Mouse (Mus musculus): ENCODE results near the gene Nek8. TPM values are rescaled to one million over a fixed set of nuclear protein-coding genes. Genes with fewer than 3 reads are reported as not detected.
"Not testable (repeated sequence)": the region's sequence is repeated elsewhere in the genome, so short reads cannot be mapped to it uniquely, and the experiment has no call there.

Gene Nek8
- polyA plus RNA-seq, 1 experiment from 2014 or later, result 13.5 TPM

GRCm38 (mm10) chr11:78146707-78147543 lies 29.6 kb downstream of the Nek8 start:
- H3K9me3 ChIP-seq, result no peaks in the 10 kb centered on the region
- no peaks in the 10 kb centered on the region for H3K27me3 ChIP-seq (replicated peaks; ENCODE audit: low read depth, poor library complexity, severe bottlenecking)
- WGBS, result 93% methylated on average over 6 of the region's 6 CpGs
- H3K36me3 ChIP-seq (replicated peaks), result peaks cover 88% of the 10 kb centered on the region
- no peak overlapping the region for H3K4me3 ChIP-seq
- no peak for DNase-seq (ENCODE audit: low spot score)
- H3K27ac ChIP-seq (replicated peaks), result no peak overlapping the region
- no peaks in the 10 kb centered on the region for H3K4me1 ChIP-seq

- Histone ChIP-seq H3K36me3 (replicated peaks) (peaks cover 82% of the 10 kb centered on the region), H3K27me3 (replicated peaks; ENCODE audit: low read depth, poor library complexity, severe bottlenecking) (no peaks in the 10 kb centered on the region), H3K4me3 (no peak overlapping the region), H3K9me3 (no peaks in the 10 kb centered on the region), H3K4me1 (no peaks in the 10 kb centered on the region), H3K27ac (replicated peaks) (no peak overlapping the region)
- WGBS, result 88% methylated on average over 5 of the region's 5 CpGs
- no peak for DNase-seq (ENCODE audit: low spot score)
These were observed 30.3 kb downstream of the Nek8 start for GRCm38 (mm10) chr11:78146168-78146567.

- H3K27me3 ChIP-seq (replicated peaks; ENCODE audit: low read depth, poor library complexity, severe bottlenecking), result no peaks in the 10 kb centered on the region
- no peaks in the 10 kb centered on the region for H3K4me1 ChIP-seq
- 87% methylated on average over 2 of the region's 2 CpGs for WGBS
- no peak for DNase-seq (ENCODE audit: low spot score)
- H3K36me3 ChIP-seq (replicated peaks), result peaks cover 57% of the 10 kb centered on the region
- H3K4me3 ChIP-seq, result no peak overlapping the region
- H3K27ac ChIP-seq (replicated peaks), result no peak overlapping the region
- no peaks in the 10 kb centered on the region for H3K9me3 ChIP-seq
These were observed 33.0 kb downstream of the Nek8 start for GRCm38 (mm10) chr11:78143520-78143919.

- no peak overlapping the region for H3K4me3 ChIP-seq
- peaks cover 29% of the 10 kb centered on the region for H3K36me3 ChIP-seq (replicated peaks)
- peaks cover 8% of the 10 kb centered on the region; the same call in 1 of the 2 replicates for H3K4me1 ChIP-seq
- no peaks in the 10 kb centered on the region for H3K27me3 ChIP-seq (replicated peaks; ENCODE audit: low read depth, poor library complexity, severe bottlenecking)
- 82% methylated on average over 5 of the region's 5 CpGs for WGBS
- DNase-seq (ENCODE audit: low spot score), result no peak
- H3K27ac ChIP-seq (replicated peaks), result no peak overlapping the region
- no peaks in the 10 kb centered on the region for H3K9me3 ChIP-seq
These were observed 35.8 kb downstream of the Nek8 start for GRCm38 (mm10) chr11:78140665-78141064.

GRCm38 (mm10) chr11:78138023-78138422 lies 38.5 kb downstream of the Nek8 start:
- Histone ChIP-seq H3K27ac (replicated peaks) (no peak overlapping the region), H3K4me1 (peaks cover 8% of the 10 kb centered on the region; the same call in 1 of the 2 replicates), H3K9me3 (no peaks in the 10 kb centered on the region), H3K27me3 (replicated peaks; ENCODE audit: low read depth, poor library complexity, severe bottlenecking) (no peaks in the 10 kb centered on the region), H3K4me3 (no peak overlapping the region), H3K36me3 (replicated peaks) (peaks cover 2% of the 10 kb centered on the region)
- 80% methylated on average over 3 of the region's 3 CpGs for WGBS
- no peak for DNase-seq (ENCODE audit: low spot score)

GRCm38 (mm10) chr11:78137584-78137983 lies 38.9 kb downstream of the Nek8 start:
- DNase-seq (ENCODE audit: low spot score), result no peak
- Histone ChIP-seq H3K9me3 (no peaks in the 10 kb centered on the region), H3K36me3 (replicated peaks) (peaks cover 4% of the 10 kb centered on the region; the same call in 1 of the 2 replicates), H3K4me3 (no peak overlapping the region), H3K27ac (replicated peaks) (no peak overlapping the region), H3K27me3 (replicated peaks; ENCODE audit: low read depth, poor library complexity, severe bottlenecking) (no peaks in the 10 kb centered on the region), H3K4me1 (peaks cover 8% of the 10 kb centered on the region; the same call in 1 of the 2 replicates)
- 76% methylated on average over 4 of the region's 4 CpGs for WGBS

- peaks cover 13% of the 10 kb centered on the region; the same call in 1 of the 2 replicates for H3K36me3 ChIP-seq (replicated peaks)
- peaks cover 8% of the 10 kb centered on the region; the same call in 1 of the 2 replicates for H3K4me1 ChIP-seq
- H3K27ac ChIP-seq (replicated peaks), result no peak overlapping the region
- H3K27me3 ChIP-seq (replicated peaks; ENCODE audit: low read depth, poor library complexity, severe bottlenecking), result no peaks in the 10 kb centered on the region
- H3K4me3 ChIP-seq, result no peak overlapping the region
- no peak for DNase-seq (ENCODE audit: low spot score)
- no peaks in the 10 kb centered on the region for H3K9me3 ChIP-seq
- WGBS, result 87% methylated on average over 1 of the region's 1 CpGs
These were observed 40.3 kb downstream of the Nek8 start for GRCm38 (mm10) chr11:78136132-78136531.

GRCm38 (mm10) chr11:78135314-78135713 lies 41.2 kb downstream of the Nek8 start:
- WGBS, result 94% methylated on average over 7 of the region's 7 CpGs
- H3K9me3 ChIP-seq; H3K4me3 ChIP-seq; DNase-seq (ENCODE audit: low spot score); H3K4me1 ChIP-seq; H3K27me3 ChIP-seq (replicated peaks; ENCODE audit: low read depth, poor library complexity, severe bottlenecking); H3K27ac ChIP-seq (replicated peaks): not testable (repeated sequence)
- peaks cover 13% of the 10 kb centered on the region for H3K36me3 ChIP-seq (replicated peaks)

- H3K27ac ChIP-seq (replicated peaks), result no peak overlapping the region
- no peaks in the 10 kb centered on the region for H3K9me3 ChIP-seq
- H3K4me3 ChIP-seq, result no peak overlapping the region
- H3K27me3 ChIP-seq (replicated peaks; ENCODE audit: low read depth, poor library complexity, severe bottlenecking), result no peaks in the 10 kb centered on the region
- WGBS, result 86% methylated on average over 3 of the region's 3 CpGs
- H3K4me1 ChIP-seq, result peaks cover 8% of the 10 kb centered on the region; the same call in 1 of the 2 replicates
- peaks cover 16% of the 10 kb centered on the region for H3K36me3 ChIP-seq (replicated peaks)
- no peak for DNase-seq (ENCODE audit: low spot score)
These were observed 42.1 kb downstream of the Nek8 start for GRCm38 (mm10) chr11:78134344-78134743.

GRCm38 (mm10) chr11:78133915-78134314 lies 42.6 kb downstream of the Nek8 start:
- no peaks in the 10 kb centered on the region for H3K27me3 ChIP-seq (replicated peaks; ENCODE audit: low read depth, poor library complexity, severe bottlenecking)
- H3K27ac ChIP-seq (replicated peaks), result no peak overlapping the region
- H3K4me3 ChIP-seq, result no peak overlapping the region
- no peak for DNase-seq (ENCODE audit: low spot score)
- H3K4me1 ChIP-seq, result peaks cover 8% of the 10 kb centered on the region; the same call in 1 of the 2 replicates
- 94% methylated on average over 6 of the region's 6 CpGs for WGBS
- peaks cover 16% of the 10 kb centered on the region for H3K36me3 ChIP-seq (replicated peaks)
- H3K9me3 ChIP-seq, result no peaks in the 10 kb centered on the region

GRCm38 (mm10) chr11:78129458-78129857 lies 47.0 kb downstream of the Nek8 start:
- H3K4me1 ChIP-seq, result 0 out of 2 replicates have a peak, but pooled peaks cover 5% of the 10 kb centered on the region
- no peak for DNase-seq (ENCODE audit: low spot score)
- H3K9me3 ChIP-seq, result no peaks in the 10 kb centered on the region
- no peak overlapping the region for H3K4me3 ChIP-seq
- peaks cover 16% of the 10 kb centered on the region for H3K36me3 ChIP-seq (replicated peaks)
- H3K27ac ChIP-seq (replicated peaks), result no peak overlapping the region
- 88% methylated on average over 8 of the region's 8 CpGs for WGBS
- H3K27me3 ChIP-seq (replicated peaks; ENCODE audit: low read depth, poor library complexity, severe bottlenecking), result no peaks in the 10 kb centered on the region

- Histone ChIP-seq H3K27me3 (replicated peaks; ENCODE audit: low read depth, poor library complexity, severe bottlenecking) (no peaks in the 10 kb centered on the region), H3K4me1 (0 out of 2 replicates have a peak, but pooled peaks cover 5% of the 10 kb centered on the region), H3K4me3 (no peak overlapping the region), H3K36me3 (replicated peaks) (peaks cover 15% of the 10 kb centered on the region), H3K9me3 (no peaks in the 10 kb centered on the region), H3K27ac (replicated peaks) (no peak overlapping the region)
- DNase-seq (ENCODE audit: low spot score), result no peak
- WGBS, result 84% methylated on average over 4 of the region's 4 CpGs
These were observed 49.7 kb downstream of the Nek8 start for GRCm38 (mm10) chr11:78126739-78127138.

- Histone ChIP-seq H3K4me1 (peaks cover 5% of the 10 kb centered on the region; the same call in 1 of the 2 replicates), H3K9me3 (no peaks in the 10 kb centered on the region), H3K4me3 (no peak overlapping the region), H3K27me3 (replicated peaks; ENCODE audit: low read depth, poor library complexity, severe bottlenecking) (no peaks in the 10 kb centered on the region), H3K36me3 (replicated peaks) (peaks cover 8% of the 10 kb centered on the region), H3K27ac (replicated peaks) (no peak overlapping the region)
- DNase-seq (ENCODE audit: low spot score), result no peak
- 84% methylated on average over 6 of the region's 6 CpGs for WGBS
These were observed 50.8 kb downstream of the Nek8 start for GRCm38 (mm10) chr11:78125691-78126090.

All from embryonic facial prominence, embryonic 10.5 days (tissue).